In genomic region chr9:119606906-119607305, GRCm38 (mm10) we compare ENCODE assay signal across 18 mouse cellular contexts. TPM values are rescaled to one million over a fixed set of nuclear protein-coding genes. Genes with fewer than 3 reads are reported as not detected.
"Had no signal": no experiment of that assay in that cellular context is flagged by ENCODE, and none has a peak within 500 bp of the region (broad histone marks: within the 10 kb centered on the region; RNA-seq: fewer than 3 reads in every experiment).

No protein-coding gene starts in this region.

- H3K4me3 ChIP-seq: neural tube, embryonic 12.5 days; neural tube, embryonic 13.5 days; neural tube, embryonic 15.5 days; stomach, embryonic 15.5 days had no signal

- DNase-seq: retina, postnatal 1 day; right cerebral cortex, adult 18-20 months; right cerebral cortex, postnatal 14 days; right cerebral cortex, postnatal 25 days; right cerebral cortex, postnatal 4 days; spleen, adult 18-20 months; thymus, adult 18-20 months; thymus, adult 2 months; thymus, postnatal 14 days; thymus, postnatal 25 days; thymus, postnatal 36 days; thymus, postnatal 4 days had no signal

- H3K4me1 ChIP-seq: neural tube, embryonic 12.5 days; neural tube, embryonic 13.5 days; neural tube, embryonic 15.5 days; stomach, embryonic 15.5 days had no signal

- H3K27me3 ChIP-seq: neural tube, embryonic 12.5 days; neural tube, embryonic 13.5 days; neural tube, embryonic 15.5 days; stomach, embryonic 15.5 days had no signal

- H3K9me3 ChIP-seq: neural tube, embryonic 12.5 days; neural tube, embryonic 13.5 days; neural tube, embryonic 15.5 days; stomach, embryonic 15.5 days had no signal

- H3K9ac ChIP-seq: neural tube, embryonic 12.5 days; neural tube, embryonic 13.5 days; neural tube, embryonic 15.5 days; stomach, embryonic 15.5 days had no signal

- H3K27ac ChIP-seq: neural tube, embryonic 12.5 days; neural tube, embryonic 13.5 days; neural tube, embryonic 15.5 days; stomach, embryonic 15.5 days; stomach, postnatal 0 days had no signal

- H3K4me2 ChIP-seq: neural tube, embryonic 12.5 days; neural tube, embryonic 13.5 days; neural tube, embryonic 15.5 days; stomach, embryonic 15.5 days had no signal

- H3K36me3 ChIP-seq: neural tube, embryonic 12.5 days; neural tube, embryonic 13.5 days; neural tube, embryonic 15.5 days; stomach, embryonic 15.5 days had no signal

RNA-seq across cellular contexts. Expression of gene Scn5a, which starts 28.1 kb away (rescaled TPM):
- total RNA-seq: neutrophil, adult 5-6 weeks had no signal
